Mouse (Mus musculus): ENCODE results near the gene Zfp260. TPM values are rescaled to one million over a fixed set of nuclear protein-coding genes. Genes with fewer than 3 reads are reported as not detected.
"Not testable (repeated sequence)": the region's sequence is repeated elsewhere in the genome, so short reads cannot be mapped to it uniquely, and the experiment has no call there.

The Zfp260 gene
- total RNA-seq (2021): 10 to 100 TPM; 44.8 to 53.3 TPM

GRCm38 (mm10) chr7:30094646-30095429 is at the start of gene Zfp260:
Zfp260 (plus strand) TSS chr7:30094777.
- DNase-seq: peak; percentile 94 to 95
- intact Hi-C loops (cut with DNase I): loop anchor here (5.0 kb wide), 1 partner anchor 72 kb away; the partner anchor contains the start of gene Zfp146

- DNase-seq: no peak
- intact Hi-C loops (cut with DNase I): no loop called here
Measured at GRCm38 (mm10) chr7:30048126-30048525, 46.5 kb upstream of the Zfp260 start.

- intact Hi-C loops (cut with DNase I): no loop called here
- DNase-seq: peak; percentile 92 to 94
Measured at GRCm38 (mm10) chr7:30050882-30051548, 43.6 kb upstream of the Zfp260 start, which contains the start of gene Zfp14. Zfp14 (minus strand) TSS chr7:30051380.

GRCm38 (mm10) chr7:30053591-30053990 is 41.0 kb upstream of the Zfp260 start:
- no peak for DNase-seq
- intact Hi-C loops (cut with DNase I): no loop called here

GRCm38 (mm10) chr7:30060341-30060740 is 34.2 kb upstream of the Zfp260 start:
- intact Hi-C loops (cut with DNase I): no loop called here
- no peak for DNase-seq

- peak in 1 of 2 experiments; percentile 22 for DNase-seq
- intact Hi-C loops (cut with DNase I): no loop called here
Measured at GRCm38 (mm10) chr7:30062478-30062877, 32.1 kb upstream of the Zfp260 start.

GRCm38 (mm10) chr7:30064622-30065021 is 30.0 kb upstream of the Zfp260 start:
- intact Hi-C loops (cut with DNase I): no loop called here
- no peak for DNase-seq

GRCm38 (mm10) chr7:30072146-30073028 is 22.2 kb upstream of the Zfp260 start, which contains the start of gene Zfp82:
Zfp82 (minus strand) TSS chr7:30072900.
- DNase-seq: peak; percentile 80 to 84
- intact Hi-C loops (cut with DNase I): no loop called here

- intact Hi-C loops (cut with DNase I): no loop called here
- no peak for DNase-seq
Measured at GRCm38 (mm10) chr7:30086524-30086923, 8.1 kb upstream of the Zfp260 start.

GRCm38 (mm10) chr7:30089405-30089804 is 5.2 kb upstream of the Zfp260 start:
- DNase-seq: no peak
- intact Hi-C loops (cut with DNase I): no loop called here

- intact Hi-C loops (cut with DNase I): loop anchor here (2.0 kb wide), 1 partner anchor 78 kb away; no protein-coding TSS in a partner anchor
Measured at GRCm38 (mm10) chr7:30090092-30090969, 4.2 kb upstream of the Zfp260 start, which contains the start of the genes Gm26920 and Zfp566. Gm26920 (minus strand) TSS chr7:30090410. Zfp566 (minus strand) TSS chr7:30090527.

GRCm38 (mm10) chr7:30090970-30091585 is 3.5 kb upstream of the Zfp260 start:
- intact Hi-C loops (cut with DNase I): loop anchor here (2.0 kb wide), 1 partner anchor 78 kb away; no protein-coding TSS in a partner anchor
- no peak for DNase-seq

More at GRCm38 (mm10) chr7:30090092-30090969, 4.2 kb upstream of the Zfp260 start, which contains the start of the genes Gm26920 and Zfp566:
- peak; percentile 97 to 98 for DNase-seq

GRCm38 (mm10) chr7:30092666-30093065 is 1.9 kb upstream of the Zfp260 start:
- intact Hi-C loops (cut with DNase I): no loop called here
- DNase-seq: no peak

GRCm38 (mm10) chr7:30093918-30094415 is 610 bp upstream of the Zfp260 start:
- intact Hi-C loops (cut with DNase I): no loop called here
- no peak for DNase-seq

- intact Hi-C loops (cut with DNase I): loop anchor here (5.0 kb wide), 1 partner anchor 72 kb away; the partner anchor contains the start of gene Zfp146
- DNase-seq: peak; percentile 13 to 20
Measured at GRCm38 (mm10) chr7:30095551-30096125, 1.1 kb downstream of the Zfp260 start.

GRCm38 (mm10) chr7:30099297-30099696 is 4.7 kb downstream of the Zfp260 start:
- intact Hi-C loops (cut with DNase I): loop anchor here (5.0 kb wide), 1 partner anchor 68 kb away; the partner anchor contains the start of gene Zfp146

GRCm38 (mm10) chr7:30116076-30116475 is 21.5 kb downstream of the Zfp260 start:
- DNase-seq: no peak
- intact Hi-C loops (cut with DNase I): no loop called here

More at GRCm38 (mm10) chr7:30099297-30099696, 4.7 kb downstream of the Zfp260 start:
- peak; percentile 25 to 28 for DNase-seq

- DNase-seq; intact Hi-C loops (cut with DNase I): not testable (repeated sequence)
Measured at GRCm38 (mm10) chr7:30117935-30118334, 23.4 kb downstream of the Zfp260 start.

All from heart, postnatal 10 days (tissue).